Mouse (Mus musculus) midbrain, embryonic 11.5 days (tissue): ENCODE results near the gene Elk4. TPM values are rescaled to one million over a fixed set of nuclear protein-coding genes. Genes with fewer than 3 reads are reported as not detected.

Source experiments
- ATAC-seq: fragments of 200-750 bp; cut with Nextera tagmentation; 2 replicates; pipeline ENCODE4 v1.8.0; 2017; ENCODE audit warnings: moderate TSS enrichment, moderate library complexity; ENCODE audit not compliant: low FRiP score
- DNase-seq: peaks from one replicate; pipeline ENCODE4 v3.0.0; 2015; ENCODE audit warnings: low spot score; ENCODE audit errors: missing footprints
- H3K27ac ChIP-seq: fragments of 300-500 bp; sonication (generic); 2 replicates; pipeline ENCODE4 v1.5.1; 2014; ENCODE audit warnings: low read depth, low read length
- H3K27me3 ChIP-seq: fragments of 300-500 bp; sonication (generic); 2 replicates; pipeline ENCODE4 v1.6.1; 2014; ENCODE audit warnings: mild to moderate bottlenecking, low read length, moderate library complexity, mixed read lengths; ENCODE audit not compliant: control insufficient read depth, insufficient read depth
- H3K36me3 ChIP-seq: fragments of 300-500 bp; sonication (generic); 2 replicates; pipeline ENCODE4 v1.6.1; 2014; ENCODE audit warnings: mild to moderate bottlenecking, low read length, moderate library complexity, mixed read lengths; ENCODE audit not compliant: control insufficient read depth, insufficient read depth
- H3K4me1 ChIP-seq: fragments of 300-500 bp; sonication (generic); 2 replicates; pipeline ENCODE4 v1.6.1; 2014; ENCODE audit warnings: low read length; ENCODE audit not compliant: control insufficient read depth, insufficient read depth
- H3K4me2 ChIP-seq: fragments of 300-500 bp; sonication (generic); 2 replicates; pipeline ENCODE4 v1.6.1; 2014; ENCODE audit warnings: mild to moderate bottlenecking, moderate library complexity
- H3K4me3 ChIP-seq: fragments of 300-500 bp; sonication (generic); 2 replicates; pipeline ENCODE4 v1.5.1; 2014; ENCODE audit warnings: low read depth, low read length
- H3K9ac ChIP-seq: fragments of 300-500 bp; sonication (generic); 2 replicates; pipeline ENCODE4 v1.6.1; 2014; ENCODE audit warnings: low read length
- H3K9me3 ChIP-seq: fragments of 300-500 bp; sonication (generic); 2 replicates; pipeline ENCODE4 v1.6.1; 2016; ENCODE audit warnings: low read length; ENCODE audit not compliant: control insufficient read depth
- WGBS: fragments of 180-500 bp; shearing (Covaris S2); extraction: QIAGEN DNeasy Blood & Tissue Kit; methylation state at CpG from one replicate; pipeline ENCODE4 v1.1.7; 2014; 5-methylcytosine and 5-hydroxymethylcytosine counted together
- polyA plus RNA-seq: library from polyadenylated mRNA; unstranded; fragments of >200 nt; fragmentation: Nextera tagmentation; extraction: Ambion mirVana; gene quantifications from 2 replicates; pipeline ENCODE4 v1.2.1, GENCODE M21; 2014

Elk4 gene
- polyA plus RNA-seq, 1 experiment from 2014 or later, result 17.2 TPM

DNA sequence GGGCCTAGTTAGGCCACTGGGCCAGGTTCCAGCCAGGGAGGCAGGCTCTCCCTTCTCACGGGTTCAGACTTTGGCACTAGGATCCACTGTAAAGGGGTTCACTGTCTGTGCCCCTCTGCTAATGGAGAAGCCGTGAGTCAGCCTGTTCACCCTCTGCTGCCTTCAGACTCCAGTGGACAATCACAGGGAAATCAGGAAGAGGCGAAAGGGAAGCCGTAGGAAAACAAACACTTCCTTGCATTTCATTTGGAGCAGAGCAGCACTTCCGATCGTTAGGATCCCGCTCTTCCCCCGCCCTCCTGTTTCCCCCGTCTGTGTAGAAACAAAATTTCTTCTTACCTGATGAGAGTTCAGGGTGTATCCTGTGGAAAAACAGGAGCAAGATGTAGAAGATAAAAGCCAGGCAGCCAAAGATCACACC lies 32.8 kb downstream of the Elk4 start:
- no peaks in the 10 kb centered on the region for H3K4me1 ChIP-seq
- no peak overlapping the region for H3K9ac ChIP-seq
- H3K27me3 ChIP-seq, result no peaks in the 10 kb centered on the region
- no peak overlapping the region for H3K27ac ChIP-seq
- H3K4me3 ChIP-seq, result no peak overlapping the region
- DNase-seq (no peak), ATAC-seq (no peak)
- no peak overlapping the region for H3K4me2 ChIP-seq
- 79% methylated on average over 9 of the region's 9 CpGs for WGBS
- no peaks in the 10 kb centered on the region for H3K9me3 ChIP-seq
- H3K36me3 ChIP-seq, result no peaks in the 10 kb centered on the region

DNA sequence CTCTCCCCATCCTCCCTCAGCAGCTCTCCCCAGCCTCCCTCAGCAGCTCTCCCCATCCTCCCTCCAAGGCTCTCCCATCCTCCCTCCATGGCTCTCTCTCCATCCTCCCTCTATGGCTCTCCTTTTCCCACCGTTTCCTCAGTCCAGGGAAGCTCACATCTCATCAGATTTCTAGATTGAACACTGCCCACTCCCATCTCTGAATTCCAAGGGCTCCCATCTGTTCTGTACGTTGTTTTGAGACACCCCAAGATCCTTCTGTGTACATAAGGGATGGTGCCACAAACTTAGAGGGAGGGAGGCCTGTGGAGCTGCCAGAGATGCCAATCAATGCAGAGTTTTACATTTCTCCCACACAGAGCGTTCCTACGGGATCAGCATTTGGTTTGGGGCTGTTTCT lies 36.4 kb downstream of the Elk4 start:
- no peaks in the 10 kb centered on the region for H3K4me1 ChIP-seq
- no peaks in the 10 kb centered on the region for H3K27me3 ChIP-seq
- no peak overlapping the region for H3K4me3 ChIP-seq
- H3K9ac ChIP-seq, result no peak overlapping the region
- ATAC-seq (no peak), DNase-seq (no peak)
- no peak overlapping the region for H3K4me2 ChIP-seq
- WGBS, result 74% methylated on average over 4 of the region's 4 CpGs
- H3K9me3 ChIP-seq, result no peaks in the 10 kb centered on the region
- no peak overlapping the region for H3K27ac ChIP-seq
- no peaks in the 10 kb centered on the region for H3K36me3 ChIP-seq

DNA sequence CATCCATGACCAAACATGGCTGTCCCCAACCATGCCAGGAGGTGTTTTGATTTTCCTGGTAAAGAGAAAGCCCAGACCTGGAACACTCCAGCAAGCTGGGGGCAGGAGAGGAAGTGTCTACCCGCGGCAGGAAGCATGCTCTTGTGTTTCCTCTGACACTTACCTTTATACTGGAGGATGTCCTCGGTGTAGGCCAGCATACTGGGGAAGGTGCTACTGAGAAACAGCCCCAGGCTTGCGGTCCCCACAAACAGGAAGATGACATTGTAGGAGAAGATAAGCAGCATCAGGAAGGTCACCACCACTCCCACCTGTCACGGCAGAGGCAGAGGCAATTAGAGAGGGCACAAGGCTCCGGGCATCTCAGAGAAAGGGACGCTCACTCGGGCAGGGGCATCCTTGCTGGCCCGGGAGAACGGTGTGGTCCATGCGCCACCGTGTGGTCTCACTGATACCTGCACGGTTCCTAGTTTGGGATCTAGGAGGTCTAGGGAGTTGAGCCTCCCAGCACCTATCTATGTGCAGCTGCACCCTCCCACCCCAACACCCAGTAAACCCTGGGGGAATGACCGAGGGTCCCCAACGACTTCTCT lies 38.8 kb downstream of the Elk4 start:
- DNase-seq (peak; percentile 93), ATAC-seq (peak; percentile 50; the same call in 1 of the 2 replicates)
- H3K9ac ChIP-seq, result no peak overlapping the region
- 26% methylated on average over 15 of the region's 15 CpGs for WGBS
- no peak overlapping the region for H3K4me2 ChIP-seq
- no peak overlapping the region for H3K4me3 ChIP-seq
- no peaks in the 10 kb centered on the region for H3K9me3 ChIP-seq
- no peaks in the 10 kb centered on the region for H3K27me3 ChIP-seq
- no peaks in the 10 kb centered on the region for H3K36me3 ChIP-seq
- no peaks in the 10 kb centered on the region for H3K4me1 ChIP-seq
- no peak overlapping the region for H3K27ac ChIP-seq

DNA sequence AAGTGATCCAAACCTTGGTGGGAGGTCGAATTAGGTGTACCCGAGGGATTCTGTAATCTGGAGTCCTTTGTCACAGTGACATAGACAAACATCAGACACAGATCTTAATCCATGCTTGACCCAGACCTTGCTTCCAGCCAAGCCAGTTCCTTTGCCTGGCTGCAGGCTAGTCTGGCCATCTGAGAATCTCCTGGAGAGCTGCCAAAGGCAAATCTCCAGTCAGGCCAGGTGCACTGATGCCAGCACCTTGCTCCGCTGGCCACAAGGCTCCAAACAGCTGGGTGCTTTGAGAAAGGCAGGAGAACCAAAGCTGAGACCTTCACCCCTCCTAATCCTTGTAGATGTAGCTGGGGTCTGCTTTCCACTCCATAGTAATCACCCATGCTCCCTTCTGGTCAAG lies 44.3 kb downstream of the Elk4 start:
- 83% methylated on average over 3 of the region's 3 CpGs for WGBS

DNA sequence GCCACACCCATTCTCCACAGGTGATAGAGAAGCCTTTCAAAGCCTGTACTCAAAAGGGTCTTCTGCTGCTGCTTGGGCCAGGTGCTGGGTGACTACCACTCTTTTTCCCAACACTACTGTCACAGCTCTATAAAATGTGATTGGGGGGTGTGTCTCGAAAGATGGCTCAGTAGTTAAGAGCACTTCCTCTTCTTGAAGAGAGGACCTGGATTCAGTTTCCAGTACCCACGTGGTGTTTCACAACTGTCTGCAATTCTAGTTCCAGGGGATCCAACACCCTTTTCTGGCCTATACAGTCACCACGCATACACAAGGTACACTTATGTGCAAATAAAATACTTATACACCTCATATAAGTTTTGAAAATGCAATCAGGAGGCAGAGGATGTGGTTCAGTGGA lies 47.0 kb downstream of the Elk4 start:
- no peak overlapping the region for H3K4me2 ChIP-seq
- no peaks in the 10 kb centered on the region for H3K9me3 ChIP-seq
- H3K27ac ChIP-seq, result no peak overlapping the region
- no peaks in the 10 kb centered on the region for H3K36me3 ChIP-seq
- no peaks in the 10 kb centered on the region for H3K27me3 ChIP-seq
- no peak for ATAC-seq
- H3K4me3 ChIP-seq, result no peak overlapping the region
- DNase-seq, result no peak
- 81% methylated on average over 3 of the region's 3 CpGs for WGBS
- H3K9ac ChIP-seq, result no peak overlapping the region
- no peaks in the 10 kb centered on the region for H3K4me1 ChIP-seq

More for the DNA sequence above, 44.3 kb downstream of the Elk4 start:
- no peak overlapping the region for H3K4me3 ChIP-seq
- no peak for ATAC-seq
- H3K9ac ChIP-seq, result no peak overlapping the region
- H3K27me3 ChIP-seq, result no peaks in the 10 kb centered on the region
- no peak overlapping the region for H3K4me2 ChIP-seq
- H3K9me3 ChIP-seq, result no peaks in the 10 kb centered on the region
- H3K36me3 ChIP-seq, result no peaks in the 10 kb centered on the region
- no peak overlapping the region for H3K27ac ChIP-seq
- H3K4me1 ChIP-seq, result no peaks in the 10 kb centered on the region
- DNase-seq, result peak; percentile 14

DNA sequence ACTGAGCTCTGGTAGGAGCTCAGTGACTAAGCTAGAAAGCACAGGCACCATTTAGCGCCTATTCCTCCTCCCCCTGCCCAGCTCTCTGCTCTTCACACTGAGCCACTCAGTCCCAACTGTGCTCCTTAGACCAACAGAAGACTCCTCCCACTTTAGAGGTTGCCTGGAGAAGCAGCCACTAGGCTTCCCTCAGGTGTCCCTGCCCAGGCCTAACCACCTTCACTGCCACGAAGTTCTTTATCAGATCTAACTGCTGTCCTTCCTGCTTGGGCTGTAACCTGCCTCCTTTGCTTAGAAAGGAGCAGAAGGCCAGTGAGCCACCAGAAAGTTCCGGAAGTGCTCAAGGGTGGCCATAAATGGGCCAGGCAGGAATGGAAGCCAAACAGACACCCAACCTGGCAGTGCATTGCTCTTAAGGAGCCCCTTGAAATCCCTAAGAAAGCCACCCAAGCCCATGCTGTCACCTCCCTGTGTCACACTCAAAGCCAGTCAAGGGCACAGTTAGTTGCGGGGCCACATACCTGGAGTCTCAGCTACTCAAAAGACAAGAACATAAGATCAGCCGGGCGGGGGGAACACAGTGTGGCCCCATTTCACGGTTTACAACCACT lies 47.8 kb downstream of the Elk4 start:
- DNase-seq (no peak), ATAC-seq (no peak)
- Histone ChIP-seq H3K4me3 (no peak overlapping the region), H3K9ac (no peak overlapping the region), H3K4me2 (no peak overlapping the region), H3K27me3 (no peaks in the 10 kb centered on the region), H3K9me3 (no peaks in the 10 kb centered on the region), H3K36me3 (no peaks in the 10 kb centered on the region), H3K4me1 (no peaks in the 10 kb centered on the region), H3K27ac (no peak overlapping the region)
- 80% methylated on average over 7 of the region's 7 CpGs for WGBS

DNA sequence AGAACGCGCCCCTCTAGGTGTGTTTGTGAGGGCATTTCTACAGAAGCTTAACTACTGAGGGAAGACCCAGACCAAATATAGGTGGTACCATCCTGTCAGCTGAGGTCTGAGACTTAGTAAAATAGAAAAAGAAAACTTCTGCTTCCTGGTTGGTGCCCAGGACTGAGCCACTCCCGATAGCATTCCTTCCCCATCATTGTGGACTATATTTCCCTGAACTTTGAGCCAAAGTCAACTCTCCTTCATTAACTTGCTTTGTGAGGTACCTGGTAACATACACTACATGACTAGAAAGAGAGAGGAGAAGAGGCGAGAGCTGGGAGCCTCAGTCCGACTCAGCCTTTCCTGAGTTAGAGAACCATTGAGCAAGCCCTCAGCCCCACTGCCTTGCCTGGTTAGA lies 51.2 kb downstream of the Elk4 start:
- DNase-seq (peak; percentile 10), ATAC-seq (no peak)
- no peaks in the 10 kb centered on the region for H3K4me1 ChIP-seq
- no peaks in the 10 kb centered on the region for H3K36me3 ChIP-seq
- no peaks in the 10 kb centered on the region for H3K9me3 ChIP-seq
- no peaks in the 10 kb centered on the region for H3K27me3 ChIP-seq
- no peak overlapping the region for H3K4me2 ChIP-seq
- H3K27ac ChIP-seq, result no peak overlapping the region
- WGBS, result 94% methylated on average over 5 of the region's 5 CpGs
- H3K9ac ChIP-seq, result no peak overlapping the region
- no peak overlapping the region for H3K4me3 ChIP-seq

DNA sequence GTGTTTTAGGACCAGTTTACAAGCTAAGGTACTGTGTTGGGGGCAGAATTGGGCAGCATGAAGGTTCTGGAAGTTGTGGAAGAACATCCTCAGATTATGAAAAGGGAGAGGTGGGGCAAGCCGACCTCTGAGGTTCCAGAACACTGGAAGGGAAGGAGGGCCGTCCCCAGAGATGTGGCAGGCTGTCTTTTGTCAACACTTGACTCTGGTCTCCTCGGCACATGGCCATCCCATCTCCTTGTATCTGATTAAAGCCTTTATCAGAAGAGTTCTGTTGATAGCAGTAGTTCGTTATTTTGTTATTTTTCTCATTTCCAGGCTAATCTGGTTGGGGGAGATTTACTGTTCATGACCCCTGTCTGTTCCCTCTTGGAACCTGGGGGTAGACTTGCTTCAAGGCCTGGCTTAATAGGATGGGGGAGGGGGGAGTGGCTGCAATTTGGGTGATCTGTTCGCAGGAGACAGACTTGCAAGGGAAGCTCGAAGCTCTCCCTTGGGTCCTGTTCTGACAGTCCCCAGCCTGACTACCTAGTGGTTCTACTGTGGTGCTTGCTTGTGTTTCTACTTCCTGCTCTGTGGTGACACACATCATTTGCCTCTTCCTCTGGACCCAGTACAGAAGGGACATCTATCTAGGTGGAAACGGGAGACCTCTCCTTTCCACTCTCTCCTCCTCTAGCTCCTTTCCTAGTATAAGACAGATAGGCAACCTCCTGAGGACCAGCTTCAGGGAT lies 52.8 kb downstream of the Elk4 start:
- Histone ChIP-seq H3K4me1 (no peaks in the 10 kb centered on the region), H3K36me3 (no peaks in the 10 kb centered on the region), H3K9me3 (no peaks in the 10 kb centered on the region), H3K4me3 (no peak overlapping the region), H3K27me3 (no peaks in the 10 kb centered on the region), H3K27ac (no peak overlapping the region), H3K4me2 (no peak overlapping the region), H3K9ac (no peak overlapping the region)
- 73% methylated on average over 7 of the region's 7 CpGs for WGBS
- DNase-seq (no peak), ATAC-seq (no peak)

DNA sequence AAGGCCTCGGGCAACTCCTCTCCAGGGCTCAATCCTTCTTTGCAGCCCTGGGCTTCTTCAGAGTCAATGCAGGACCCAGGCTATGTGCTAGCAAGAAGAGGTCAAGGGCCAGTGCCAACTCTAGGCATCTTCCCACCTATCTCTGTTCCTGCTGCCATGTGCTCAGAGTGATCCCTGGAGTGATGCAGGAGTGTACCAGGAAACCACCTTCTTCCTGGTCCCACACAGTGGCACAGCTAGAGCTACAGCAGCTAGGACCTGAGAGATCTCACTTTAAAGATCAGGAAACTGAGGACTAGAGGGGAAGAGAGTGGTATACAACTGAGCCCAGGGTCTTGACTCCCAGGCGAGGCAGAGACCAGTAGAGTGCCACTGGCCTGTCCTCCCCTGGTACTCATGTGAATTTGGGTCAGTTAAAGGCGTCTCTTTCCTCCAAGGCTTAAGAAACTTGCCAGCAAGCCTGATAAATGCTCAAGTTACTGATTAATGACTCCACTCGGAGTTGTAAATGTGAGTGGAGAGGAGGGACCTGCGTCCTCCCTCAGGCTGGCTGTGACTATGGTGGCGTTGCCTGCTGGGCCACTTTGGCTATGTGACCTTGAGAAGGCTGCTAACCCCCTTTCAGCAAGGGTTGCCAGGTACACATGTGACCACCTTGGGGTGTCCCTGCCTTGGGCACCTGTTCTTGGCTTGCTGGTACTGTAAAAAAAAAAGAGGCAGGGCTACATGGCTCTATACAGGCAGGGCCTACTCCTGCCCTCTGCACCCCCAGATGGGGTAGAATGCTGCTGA lies 54.5 kb downstream of the Elk4 start:
- 75% methylated on average over 6 of the region's 6 CpGs for WGBS
- H3K4me3 ChIP-seq, result no peak overlapping the region
- H3K9ac ChIP-seq, result no peak overlapping the region
- DNase-seq (peak; percentile 56), ATAC-seq (no peak)
- H3K4me1 ChIP-seq, result no peaks in the 10 kb centered on the region
- H3K9me3 ChIP-seq, result no peaks in the 10 kb centered on the region
- no peaks in the 10 kb centered on the region for H3K36me3 ChIP-seq
- no peak overlapping the region for H3K27ac ChIP-seq
- peaks cover 6% of the 10 kb centered on the region for H3K27me3 ChIP-seq
- H3K4me2 ChIP-seq, result no peak overlapping the region
